ENCODE assay signal across 10 mouse cellular contexts in genomic region chr15:100777020-100778016, GRCm38 (mm10). TPM values are rescaled to one million over a fixed set of nuclear protein-coding genes. Genes with fewer than 3 reads are reported as not detected.
A peak's percentile ranks its signal among the peaks of the same experiment; 100 is the strongest.
DNase-seq lines count a peak whose midpoint lies in the region; ATAC-seq lines count a peak whose summit lies in the region.
"Had no signal": no experiment of that assay in that cellular context is flagged by ENCODE, and none has a peak within 500 bp of the region (broad histone marks: within the 10 kb centered on the region; RNA-seq: fewer than 3 reads in every experiment).

No protein-coding gene starts in this region.

- no peaks in the 10 kb centered on the region for H3K27me3 ChIP-seq in neural tube, embryonic 11.5 days (ENCODE audit: control insufficient read depth, insufficient read depth, low read length)

- ATAC-seq in neural tube, embryonic 11.5 days (ENCODE audit: insufficient read depth, low FRiP score, low TSS enrichment), result no peak
- ATAC-seq in megakaryocyte-erythroid progenitor cell, adult 5-6 weeks (replicated peaks; ENCODE audit: low FRiP score, low TSS enrichment, poor library complexity, severe bottlenecking), result no peak

- peak overlapping the region; percentile 53 for H3K27ac ChIP-seq in neural tube, embryonic 11.5 days (ENCODE audit: low read depth, low read length)
- H3K27ac ChIP-seq: liver, embryonic 13.5 days had no signal

- no peaks in the 10 kb centered on the region for H3K9me3 ChIP-seq in neural tube, embryonic 11.5 days (ENCODE audit: control insufficient read depth, low read length)
- H3K9me3 ChIP-seq: liver, embryonic 13.5 days had no signal

- peak overlapping the region; percentile 10; the same call in 1 of the 2 replicates for H3K9ac ChIP-seq in neural tube, embryonic 11.5 days (ENCODE audit: low read length)
- H3K9ac ChIP-seq: liver, embryonic 13.5 days had no signal

- WGBS in neural tube, embryonic 11.5 days, result 42% methylated on average over 32 of the region's 32 CpGs

- DNase-seq in gastrocnemius, postnatal 10 days, result peak; percentile 18
- DNase-seq in gastrocnemius, adult 8-10 months (ENCODE audit: low spot score in 2 of 2), result no peak
- peak; percentile 44 for DNase-seq in neural tube, embryonic 11.5 days (ENCODE audit: low spot score)
- DNase-seq in neural tube, embryonic 10.5 days (ENCODE audit: extremely low spot score, low spot score), result no peak
- peak; percentile 37 to 48 for DNase-seq in left cerebral cortex, adult 9 months (ENCODE audit: low spot score in 2 of 2)
- peak; percentile 60 to 61 for DNase-seq in right cerebral cortex, adult 2 months (ENCODE audit: low spot score in 2 of 2)
- DNase-seq in gastrocnemius, postnatal 36 days, result no peak
- DNase-seq: liver, embryonic 13.5 days had no signal

- H3K4me1 ChIP-seq in neural tube, embryonic 11.5 days (ENCODE audit: control insufficient read depth, insufficient read depth, low read length), result peaks cover 22% of the 10 kb centered on the region
- H3K4me1 ChIP-seq: liver, embryonic 13.5 days had no signal

- no peaks in the 10 kb centered on the region for H3K36me3 ChIP-seq in neural tube, embryonic 11.5 days (ENCODE audit: control insufficient read depth, insufficient read depth, low read length)
- H3K36me3 ChIP-seq: liver, embryonic 13.5 days had no signal

- intact Hi-C loops in gastrocnemius, postnatal 36 days (cut with DNase I), result no loop called here

- no peak overlapping the region for H3K4me3 ChIP-seq in neural tube, embryonic 11.5 days (ENCODE audit: low read depth, low read length)
- H3K4me3 ChIP-seq: erythroblast, embryonic 14.5 days; liver, embryonic 13.5 days had no signal

- no peak overlapping the region for H3K4me2 ChIP-seq in neural tube, embryonic 11.5 days (ENCODE audit: low read depth)
- H3K4me2 ChIP-seq: liver, embryonic 13.5 days had no signal

RNA-seq across cellular contexts. Expression of gene Slc4a8, which starts 15.8 kb away (rescaled TPM):
- total RNA-seq in gastrocnemius, postnatal 10 days (2021), result 1 to 10 TPM; 1.7 to 2.4 TPM
- 1 to 10 TPM in 2 of 4 experiments, under 1 TPM in 2; 0.65 to 1.6 (median 1.2) TPM for total RNA-seq in gastrocnemius, adult 8-10 months (2022)
- polyA plus RNA-seq in neural tube, embryonic 11.5 days (2014; fragmentation: Nextera tagmentation; extraction: Ambion mirVana), result 7.9 and 11.3 TPM in 2 replicates
- 0.26 and 3.1 TPM in 2 replicates for total RNA-seq in megakaryocyte-erythroid progenitor cell, adult 5-6 weeks (2014; fragmentation: Nextera tagmentation)
- 0.33 TPM in 1 of 2 replicates, not detected in the other for total RNA-seq in megakaryocyte-erythroid progenitor cell, adult 5-6 weeks (2017)
- total RNA-seq in gastrocnemius, postnatal 36 days (2021), result 1 to 10 TPM; 1.6 to 2.0 TPM

RNA-seq across cellular contexts. Expression of gene Galnt6, which starts 48.1 kb away (rescaled TPM):
- 1 to 10 TPM in 1 of 2 experiments, under 1 TPM in 1; 0.23 to 1.6 TPM for total RNA-seq in gastrocnemius, postnatal 10 days (2021)
- under 1 TPM in 1 of 4 experiments, not detected in 3; 0.07 TPM for total RNA-seq in gastrocnemius, adult 8-10 months (2022)
- polyA plus RNA-seq in neural tube, embryonic 11.5 days (2014; fragmentation: Nextera tagmentation; extraction: Ambion mirVana), result 0.11 TPM in 1 of 2 replicates, not detected in the other
- 22.4 and 22.6 TPM in 2 replicates for total RNA-seq in megakaryocyte-erythroid progenitor cell, adult 5-6 weeks (2014; fragmentation: Nextera tagmentation)
- 26.6 and 39.5 TPM in 2 replicates for total RNA-seq in megakaryocyte-erythroid progenitor cell, adult 5-6 weeks (2017)
- under 1 TPM; 0.17 to 0.20 TPM for total RNA-seq in gastrocnemius, postnatal 36 days (2021)

Comparison
In these comparisons a context has a peak if more than half of its experiments do, and no peak if none do; other contexts are left out.
1. DNase-seq: peak in gastrocnemius, postnatal 10 days (single experiment), neural tube, embryonic 11.5 days (single experiment), left cerebral cortex, adult 9 months (2 of 2) and right cerebral cortex, adult 2 months (2 of 2); none in gastrocnemius, adult 8-10 months (0 of 2), neural tube, embryonic 10.5 days (single experiment) and gastrocnemius, postnatal 36 days (0 of 2).
2. RNA of gene Galnt6, which starts 48.1 kb away (total RNA-seq): 22.4 to 39.5 TPM in megakaryocyte-erythroid progenitor cell, adult 5-6 weeks; 0.23 to 1.6 TPM in gastrocnemius, postnatal 10 days, 0.17 to 0.20 TPM in gastrocnemius, postnatal 36 days and 0.07 TPM in gastrocnemius, adult 8-10 months; every median in the first group is over 4 times any median in the second.